Mouse (Mus musculus): ENCODE data around the gene Nptx2.

The Nptx2 gene

DNA sequence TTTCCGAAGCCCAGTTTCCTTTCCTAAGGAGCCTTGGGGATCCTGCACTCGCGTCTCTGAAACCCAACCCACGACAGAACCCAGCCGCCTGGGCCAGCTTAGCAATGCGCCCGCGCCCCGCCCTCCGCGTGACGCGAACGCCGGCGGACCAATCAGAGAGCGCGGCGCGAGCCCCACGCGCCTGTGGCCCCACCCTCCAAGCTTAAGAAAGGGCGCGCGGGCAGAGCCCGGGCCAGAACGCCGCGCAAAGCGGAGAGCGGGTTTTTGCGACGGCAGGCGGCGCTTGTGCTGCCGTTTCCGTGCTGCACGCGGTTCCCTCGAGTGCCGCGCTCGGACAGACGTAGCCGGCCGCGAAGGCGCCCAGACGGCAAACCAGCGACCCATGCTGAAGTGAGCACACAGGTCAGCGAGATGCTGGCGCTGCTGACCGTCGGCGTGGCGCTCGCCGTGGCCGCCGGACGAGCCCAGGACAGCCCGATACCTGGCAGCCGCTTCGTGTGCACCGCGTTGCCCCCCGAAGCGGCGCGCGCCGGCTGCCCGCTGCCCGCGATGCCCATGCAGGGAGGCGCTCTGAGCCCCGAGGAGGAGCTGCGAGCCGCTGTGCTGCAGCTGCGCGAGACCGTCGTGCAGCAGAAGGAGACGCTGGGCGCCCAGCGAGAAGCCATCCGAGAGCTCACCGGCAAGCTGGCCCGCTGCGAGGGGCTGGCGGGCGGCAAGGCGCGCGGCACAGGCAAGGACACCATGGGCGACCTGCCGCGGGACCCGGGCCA, at the start of gene Nptx2:
Gene Nptx2 (plus strand): TSS at position 250 of the 770 bp plus-strand sequence.
- peak; percentile 85 for DNase-seq

DNA sequence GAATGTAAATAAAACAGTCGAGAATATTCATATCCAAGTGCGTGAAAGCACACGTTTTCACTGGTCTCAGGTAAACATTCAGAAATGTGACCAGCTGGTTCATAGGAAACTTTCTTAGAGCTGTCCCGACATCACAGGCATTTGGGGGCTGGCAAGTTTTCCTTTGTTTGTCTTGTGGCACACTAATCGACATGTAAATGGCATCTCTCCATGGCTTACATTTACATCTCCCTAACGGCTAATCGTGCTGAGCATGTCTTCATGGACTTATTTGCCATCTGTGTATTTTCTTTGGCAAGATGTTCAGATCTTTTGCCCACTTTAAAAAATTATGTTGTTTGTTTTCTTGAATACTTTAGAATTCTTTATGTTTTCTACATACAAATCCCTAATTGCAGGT, 49.2 kb upstream of the Nptx2 start:
- no peak for DNase-seq

DNA sequence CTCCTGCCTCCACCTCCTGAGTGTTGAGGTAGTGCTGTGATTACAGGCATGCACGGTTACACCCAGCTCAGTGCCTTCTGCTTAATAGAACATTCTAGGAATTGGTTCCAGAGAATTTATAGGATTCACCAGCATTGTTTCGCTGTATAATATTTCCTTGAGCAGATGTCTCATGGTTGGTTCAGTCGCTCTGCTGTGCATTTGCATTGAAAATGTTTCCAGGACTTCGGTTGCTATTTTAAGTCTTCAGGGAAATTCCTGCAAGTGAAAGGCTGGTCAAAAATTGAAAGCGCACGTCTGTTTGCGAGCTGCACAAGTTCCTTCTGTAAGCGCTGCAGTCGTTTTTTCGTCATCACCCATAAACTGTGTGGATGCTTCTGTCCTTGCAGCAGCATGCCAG, 41.5 kb upstream of the Nptx2 start:
- DNase-seq: no peak

DNA sequence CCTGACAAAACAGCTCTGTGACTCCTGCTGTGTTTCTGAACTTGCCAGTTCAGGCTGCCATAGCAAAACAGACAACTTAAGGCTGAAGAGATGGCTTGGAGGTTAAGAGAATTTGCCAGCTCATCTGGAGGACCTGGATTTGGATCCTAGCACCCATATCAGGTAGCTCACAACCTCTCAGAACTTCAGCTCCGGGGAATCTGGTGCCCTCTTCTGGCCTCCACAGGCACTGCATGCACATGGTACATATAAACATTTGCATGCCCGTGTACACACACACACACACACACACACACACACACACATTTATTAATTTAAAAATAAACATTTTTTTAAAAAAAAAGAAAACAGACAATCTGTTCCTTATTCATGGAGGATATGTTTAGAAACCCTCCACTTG, 40.0 kb upstream of the Nptx2 start:
- no peak for DNase-seq

DNA sequence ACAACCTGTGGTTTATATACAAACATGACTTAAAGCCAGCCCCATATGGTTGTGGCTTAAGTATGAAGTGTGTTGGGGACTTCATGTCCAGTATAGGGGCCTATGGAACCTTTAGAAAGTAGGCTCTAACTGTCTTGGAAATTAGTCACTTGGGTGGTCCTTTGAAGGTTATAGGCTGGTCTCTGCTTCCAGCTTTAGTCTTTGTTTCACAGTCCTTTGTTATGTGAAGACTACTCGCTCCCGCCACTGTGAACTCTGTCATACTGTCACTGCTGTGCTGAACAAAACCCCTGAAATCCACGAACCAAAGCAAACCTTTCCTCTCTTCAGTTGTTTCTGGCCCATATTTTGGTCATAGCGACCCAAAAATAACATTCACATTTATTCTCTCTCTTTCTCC, 39.5 kb upstream of the Nptx2 start:
- DNase-seq: no peak

DNA sequence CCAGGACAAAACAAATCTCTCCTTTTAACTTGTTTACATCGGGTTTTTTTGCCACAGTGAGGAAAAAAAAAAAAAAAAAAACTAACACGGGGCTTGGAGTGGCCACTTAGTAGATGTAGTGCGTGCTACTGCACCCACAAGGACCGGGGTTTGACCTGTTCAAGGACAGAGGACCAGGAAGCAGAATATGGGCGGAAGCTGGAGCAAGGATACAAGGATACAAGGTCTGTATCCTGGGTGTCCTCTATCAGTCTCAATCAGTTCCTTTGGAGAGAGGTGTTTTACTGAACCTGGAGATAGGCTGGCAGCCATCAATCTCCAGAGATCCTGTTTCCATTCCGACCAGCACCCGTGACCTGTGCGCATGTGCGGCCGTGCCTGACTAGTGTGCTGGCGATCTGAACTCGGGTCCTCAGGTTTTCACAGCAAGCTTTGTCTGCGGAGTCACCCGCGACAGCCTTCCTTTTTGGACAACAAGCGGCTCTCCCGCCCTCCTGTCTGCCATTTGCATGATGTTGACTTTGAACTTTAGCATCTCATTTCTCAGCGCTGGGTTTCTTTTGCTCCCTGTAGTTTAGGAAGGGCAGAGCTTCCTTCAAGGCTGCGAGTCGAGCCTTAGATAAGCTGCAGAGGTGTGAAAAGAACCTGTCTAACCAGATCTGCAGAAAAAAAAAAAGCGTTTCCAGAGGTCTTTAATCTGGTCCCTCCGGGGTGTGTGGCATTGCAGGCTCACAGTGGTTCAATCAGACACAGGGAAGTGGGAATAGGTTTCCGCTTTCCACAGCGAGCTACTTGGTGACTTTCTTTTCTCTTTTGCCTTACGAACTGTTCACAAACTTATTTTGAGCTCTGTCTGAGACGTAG, 38.8 kb upstream of the Nptx2 start:
- DNase-seq: no peak

DNA sequence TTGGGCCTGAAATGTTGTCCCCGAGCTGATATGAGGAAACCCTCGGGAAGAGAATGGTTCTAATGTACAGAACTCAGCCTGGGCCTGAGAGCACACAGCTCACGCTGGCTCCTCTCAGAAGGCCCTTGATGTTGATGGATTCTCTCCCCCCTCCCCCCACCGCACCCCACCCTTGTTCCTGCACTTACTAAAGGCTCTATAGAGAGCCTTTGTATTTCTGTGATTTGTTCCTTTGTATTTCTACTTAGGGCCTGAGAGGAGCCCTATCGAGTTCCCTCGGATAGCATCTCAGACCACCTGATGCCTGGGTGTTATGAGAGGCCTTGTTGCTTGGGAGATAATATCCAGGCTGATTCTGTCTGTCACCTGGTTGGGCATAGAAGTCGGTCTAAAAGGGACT, 36.3 kb upstream of the Nptx2 start:
- DNase-seq: no peak

DNA sequence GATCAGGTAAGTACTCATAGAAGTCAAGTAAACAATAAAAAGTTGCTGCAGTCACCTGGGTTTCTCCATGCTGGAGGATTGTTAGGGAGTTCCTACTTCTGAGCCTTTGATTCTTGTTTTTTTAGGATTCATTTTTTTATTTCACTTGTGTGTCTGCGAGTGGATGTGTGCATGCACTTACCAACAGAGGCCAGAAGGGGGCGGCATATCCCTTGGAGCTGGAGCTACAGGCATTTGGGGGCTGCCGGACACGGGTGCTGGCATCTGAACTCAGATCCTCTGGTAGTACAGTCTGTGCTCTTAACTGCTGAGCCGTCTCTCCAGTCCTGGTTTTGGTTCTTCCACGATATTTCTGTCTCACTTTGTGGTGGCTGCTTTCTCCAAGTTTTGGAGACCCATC, 31.0 kb upstream of the Nptx2 start:
- no peak for DNase-seq

DNA sequence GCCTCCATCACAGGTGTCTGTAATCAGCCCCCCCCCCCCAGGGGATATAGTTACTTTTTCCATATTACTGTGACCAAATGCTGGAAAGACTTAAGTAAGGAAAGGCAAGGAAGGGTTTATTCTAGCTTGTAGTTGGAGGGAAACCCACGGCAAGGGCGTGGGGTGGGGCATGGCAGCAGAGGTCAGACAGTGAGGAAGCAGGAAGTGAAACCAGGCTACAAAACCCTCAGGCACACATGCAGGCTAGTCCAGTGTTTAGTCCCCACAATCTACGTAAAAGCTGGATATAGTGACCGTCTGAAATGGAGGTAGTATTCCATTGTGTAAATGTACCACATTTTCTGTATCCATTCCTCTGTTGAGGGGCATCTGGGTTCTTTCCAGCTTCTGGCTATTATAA, 30.5 kb upstream of the Nptx2 start:
- no peak for DNase-seq

DNA sequence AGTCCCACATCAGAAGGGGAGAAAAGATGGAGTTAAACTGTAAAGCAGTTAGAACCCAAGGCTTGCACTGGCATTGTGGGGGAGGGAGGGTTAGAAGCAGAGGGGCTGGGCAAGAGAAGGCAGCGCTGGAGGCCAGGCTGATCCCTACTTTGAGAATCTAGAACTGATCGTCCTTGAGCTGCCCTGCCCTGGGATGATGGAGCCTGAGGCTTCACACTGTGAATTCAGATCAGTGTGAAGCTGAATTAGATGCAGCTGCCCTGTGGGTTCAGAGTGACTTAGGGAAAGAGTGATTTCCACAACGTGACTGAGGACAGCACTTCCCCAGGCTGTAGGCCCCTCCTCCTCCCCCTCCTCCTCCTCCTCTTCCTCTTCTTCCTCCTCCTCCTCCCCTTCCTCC, 25.6 kb upstream of the Nptx2 start:
- no peak for DNase-seq

DNA sequence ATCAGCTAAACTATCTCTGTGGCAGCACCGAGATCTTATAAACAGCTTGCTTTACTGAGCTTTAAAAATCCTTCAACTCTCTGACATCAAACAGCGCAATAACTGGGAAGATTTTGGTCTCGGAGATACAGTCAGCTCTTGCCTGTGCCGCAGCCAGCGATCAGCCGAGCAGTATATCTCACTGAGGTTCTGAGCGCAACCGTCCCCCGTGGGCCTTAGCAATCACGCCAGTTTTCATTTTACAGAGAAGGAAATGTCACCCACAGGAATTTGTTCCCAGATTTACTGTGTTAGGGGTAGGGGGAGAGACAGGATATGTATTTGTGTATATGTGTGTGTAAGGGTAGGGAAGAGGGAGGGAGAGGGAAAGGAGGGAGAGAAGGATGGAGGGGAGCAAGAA, 20.9 kb upstream of the Nptx2 start:
- DNase-seq: no peak

DNA sequence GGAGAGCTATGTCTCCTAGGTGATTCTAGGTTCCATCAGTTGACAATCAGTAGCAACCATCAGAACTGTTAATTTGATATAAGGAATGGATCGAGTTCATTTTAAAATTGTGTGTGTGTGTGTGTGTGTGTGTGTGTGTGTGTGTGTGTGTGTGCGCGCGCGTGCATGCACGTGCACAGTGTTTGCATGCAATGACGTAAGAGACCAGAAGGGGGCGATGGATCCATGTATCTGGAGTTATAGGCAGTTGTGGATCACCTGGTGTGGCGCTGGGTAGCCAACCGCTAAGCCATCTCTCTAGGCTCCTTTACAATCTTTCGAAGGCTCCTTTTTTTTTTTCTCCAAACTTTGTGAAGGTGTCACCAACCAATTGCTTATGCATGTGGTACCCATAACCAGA, 16.6 kb upstream of the Nptx2 start:
- DNase-seq: no peak

DNA sequence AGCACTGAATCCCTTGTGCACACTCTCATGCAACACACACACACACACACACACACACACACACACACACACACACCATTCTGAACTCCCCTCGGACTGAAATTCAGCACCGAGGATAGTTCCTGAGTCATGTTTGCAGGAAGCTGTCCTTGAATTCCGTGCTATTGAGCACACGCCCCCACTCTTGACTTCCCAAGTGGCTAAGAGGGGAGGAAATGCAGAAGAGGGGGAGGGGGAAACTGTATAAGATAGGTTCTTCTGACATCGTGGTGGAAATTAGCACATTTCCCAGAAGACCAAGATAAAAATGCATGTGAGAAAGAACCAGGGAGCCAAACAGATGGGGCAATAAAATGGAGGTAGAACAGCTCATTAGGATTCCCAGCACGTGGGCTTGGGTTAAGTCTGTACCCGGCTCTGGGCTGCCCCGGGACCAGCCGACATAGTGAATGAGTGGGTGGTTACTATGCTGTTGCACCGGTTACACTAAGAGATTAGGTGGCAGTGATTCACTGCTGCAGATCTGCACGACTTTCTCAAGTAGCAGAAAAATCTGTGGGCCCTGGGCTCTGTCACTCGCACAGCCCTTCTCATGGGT, 2.9 kb upstream of the Nptx2 start:
- DNase-seq: peak; percentile 8

DNA sequence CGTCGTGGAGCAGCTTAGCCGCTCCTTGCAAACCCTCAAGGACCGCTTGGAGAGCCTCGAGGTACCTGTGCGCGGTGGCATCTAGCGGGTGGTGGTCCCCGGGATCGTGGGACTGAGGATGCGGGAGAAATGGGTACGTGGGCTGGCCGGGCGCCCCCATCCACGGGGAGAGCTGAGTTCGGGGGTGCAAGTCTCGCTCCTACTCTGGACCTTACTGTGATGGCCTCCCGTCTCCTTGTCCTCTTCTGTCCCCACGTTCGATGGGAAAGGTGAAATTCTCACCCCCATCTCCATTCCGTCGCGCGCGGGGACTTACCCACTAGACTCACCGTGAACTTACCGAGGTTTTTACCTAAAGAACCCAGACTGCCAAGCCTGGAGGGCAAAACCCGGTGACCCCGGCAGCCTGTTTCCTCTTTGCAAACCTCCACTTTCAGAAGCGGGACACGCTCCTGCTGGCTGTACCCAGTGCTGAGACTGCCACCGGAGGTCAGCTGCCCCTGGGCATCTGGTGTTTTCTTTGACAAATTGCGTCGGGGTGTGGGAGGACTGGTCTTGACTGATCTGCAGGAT, 807 bp downstream of the Nptx2 start:
- DNase-seq: no peak

DNA sequence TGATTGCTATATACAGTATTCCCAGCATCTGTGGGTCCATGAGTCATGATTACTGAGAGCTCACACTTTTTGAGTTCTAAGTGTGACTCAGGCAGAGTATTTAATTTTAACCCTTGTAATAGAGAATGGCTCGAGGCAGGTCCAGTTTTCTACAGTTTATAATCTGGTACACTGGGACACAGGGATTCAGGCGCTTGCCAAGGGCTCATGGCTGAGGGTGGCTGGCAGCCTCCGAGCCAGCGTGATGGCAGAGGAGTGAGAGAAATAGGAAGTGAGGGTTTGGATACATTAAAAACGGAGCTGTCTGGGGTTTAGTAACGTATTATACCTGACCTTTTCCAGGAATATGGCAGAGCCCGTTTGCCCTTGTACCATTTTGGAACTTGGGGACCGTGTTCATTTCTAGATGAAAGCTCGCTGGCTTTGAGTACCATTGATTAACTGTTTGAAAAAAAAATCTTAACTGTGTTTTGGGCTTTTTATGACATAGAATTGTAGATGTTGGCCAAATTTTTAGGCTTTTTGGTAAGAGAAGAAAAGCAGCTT, 1.7 kb downstream of the Nptx2 start:
- no peak for DNase-seq

DNA sequence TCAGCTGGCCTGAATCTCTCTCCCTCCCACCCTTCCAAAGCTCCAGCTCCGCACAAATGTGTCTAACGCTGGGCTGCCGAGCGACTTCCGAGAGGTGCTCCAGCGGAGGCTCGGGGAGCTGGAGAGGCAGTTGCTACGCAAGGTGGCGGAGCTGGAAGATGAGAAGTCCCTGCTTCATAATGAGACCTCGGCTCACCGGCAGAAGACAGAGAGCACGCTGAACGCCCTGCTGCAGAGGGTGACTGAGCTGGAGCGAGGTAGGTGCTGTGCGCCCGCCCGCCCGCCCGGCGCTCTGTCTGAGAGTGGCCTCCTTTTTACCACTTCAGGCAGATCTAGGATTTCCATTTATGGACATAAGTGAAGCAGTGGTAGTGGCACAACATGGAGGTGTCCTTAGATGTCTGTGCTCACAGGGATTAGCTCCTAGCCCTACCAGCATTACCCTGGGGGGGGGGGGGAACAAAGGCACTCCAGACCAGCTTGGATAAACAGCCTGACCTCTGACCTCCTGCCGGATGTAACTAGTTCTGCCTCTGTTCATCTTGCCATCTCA, 2.5 kb downstream of the Nptx2 start:
- DNase-seq: no peak

DNA sequence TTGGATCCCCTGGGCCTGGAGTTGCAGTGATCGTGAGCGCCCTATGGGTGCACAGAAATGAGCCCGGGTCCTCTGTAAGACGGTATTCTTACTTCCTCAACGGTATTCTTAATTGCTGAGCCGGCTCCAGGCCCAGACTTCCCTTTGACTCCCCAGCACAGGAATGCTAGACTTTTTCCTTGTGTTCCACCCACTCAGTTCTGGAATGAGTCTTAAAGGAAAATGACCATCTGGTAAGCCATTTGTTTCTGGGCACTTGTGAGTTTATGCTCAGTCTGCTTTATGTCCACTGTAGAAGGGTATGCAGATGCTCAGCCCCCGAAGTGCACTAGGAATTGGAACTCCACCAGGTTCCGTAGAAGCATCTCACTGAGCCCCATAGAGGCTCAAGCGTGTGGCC, 4.3 kb downstream of the Nptx2 start:
- no peak for DNase-seq

DNA sequence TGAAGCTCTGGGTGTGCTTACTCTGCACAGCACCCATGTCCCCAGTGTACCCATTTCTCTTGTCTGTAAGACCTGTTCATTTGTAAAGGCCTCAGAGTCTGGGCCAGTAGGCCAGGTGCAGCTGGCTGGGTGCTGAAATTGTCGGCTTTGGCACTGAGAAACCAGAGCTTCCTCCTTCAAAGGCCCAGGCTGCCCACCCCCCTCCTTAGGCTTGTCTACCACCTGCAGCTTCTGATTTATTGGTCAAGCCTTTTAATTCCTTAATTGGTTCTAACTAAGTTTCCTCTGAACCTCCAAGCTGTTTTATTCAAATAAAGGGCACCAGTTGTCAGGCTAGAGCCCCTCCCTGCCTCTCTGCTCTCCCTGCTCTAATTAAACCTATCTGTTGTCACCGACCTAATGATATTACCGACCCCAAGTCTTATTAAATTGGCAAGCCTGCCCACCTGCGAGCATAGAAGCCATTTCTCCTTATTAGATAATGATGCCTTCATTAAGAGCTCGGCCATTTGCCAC, 5.0 kb downstream of the Nptx2 start:
- DNase-seq: no peak

DNA sequence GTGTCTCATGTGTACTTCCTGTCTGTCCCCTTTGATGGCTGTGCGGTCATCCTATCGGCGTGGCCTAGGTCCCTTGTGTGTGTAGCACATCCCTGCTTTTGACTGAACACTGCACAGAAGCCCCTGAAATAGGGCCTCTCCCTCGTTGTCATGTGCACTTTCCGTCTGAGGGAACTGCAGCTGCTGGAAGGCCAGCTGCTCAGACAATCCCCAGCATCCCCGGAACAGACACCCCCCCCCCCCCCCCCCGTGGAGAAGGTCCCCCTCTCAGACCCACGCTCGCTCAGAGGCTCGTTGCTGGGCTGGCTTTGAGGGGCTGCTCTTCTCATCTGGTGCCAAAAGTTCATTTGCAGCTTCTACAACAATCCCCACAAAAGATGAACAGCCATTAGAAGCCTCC, 11.0 kb downstream of the Nptx2 start:
- no peak for DNase-seq

DNA sequence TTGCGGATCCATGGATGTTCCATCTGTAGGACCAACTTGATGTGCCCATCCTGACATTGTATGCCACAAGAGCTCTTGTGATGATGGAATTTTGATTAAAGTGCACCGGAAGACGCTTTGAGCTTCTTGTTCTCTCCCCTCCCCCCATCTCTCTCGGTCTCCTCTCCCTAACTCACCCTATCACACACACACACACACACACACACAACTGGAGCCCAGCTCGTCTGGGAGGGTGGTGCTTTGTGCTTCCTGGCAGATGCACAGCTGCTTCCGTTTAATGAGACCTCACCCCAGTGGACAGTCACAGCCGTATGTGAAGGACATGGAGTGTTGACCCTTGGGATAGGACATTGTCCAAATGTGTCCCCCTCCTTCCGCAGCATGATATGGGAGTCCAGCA, 11.7 kb downstream of the Nptx2 start:
- DNase-seq: no peak

DNA sequence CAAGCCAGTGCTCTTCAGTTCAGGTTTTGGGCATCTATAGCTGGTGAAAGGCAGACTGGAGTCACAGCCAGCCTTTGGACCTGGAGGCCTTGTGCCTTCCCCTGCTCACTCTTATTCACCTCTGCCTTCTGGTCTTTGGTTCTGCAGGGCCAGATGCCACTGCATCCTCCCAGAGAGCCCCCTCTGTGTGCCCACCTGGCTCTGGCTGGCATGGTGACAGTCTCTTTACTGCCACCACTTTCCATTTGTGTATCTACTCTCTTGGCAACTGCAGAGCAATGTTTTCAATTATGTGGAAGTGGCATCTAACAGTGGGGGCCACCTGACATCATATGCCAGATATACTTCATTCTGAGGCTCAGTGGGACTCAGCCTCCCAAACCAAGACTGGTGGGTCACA, 12.8 kb downstream of the Nptx2 start:
- DNase-seq: no peak

DNA sequence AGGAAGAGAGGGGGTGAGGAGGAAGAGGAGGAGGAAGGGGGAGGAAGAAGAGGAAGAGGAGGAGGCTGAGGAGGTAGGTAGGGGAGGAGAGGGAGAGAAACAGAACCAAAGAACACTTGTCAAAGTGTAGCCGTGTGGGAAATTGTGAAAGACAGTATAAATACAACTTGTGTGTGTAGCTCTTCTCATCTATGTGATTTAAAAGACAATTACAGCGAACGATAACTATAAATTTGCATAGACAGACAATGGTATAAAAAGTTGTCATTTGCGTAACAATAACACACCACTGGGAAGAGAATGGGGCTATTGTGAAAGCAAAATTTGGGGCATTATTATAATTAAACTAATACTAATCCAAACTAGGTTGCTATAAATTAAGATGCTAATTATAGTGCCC, 20.0 kb downstream of the Nptx2 start:
- DNase-seq: no peak

DNA sequence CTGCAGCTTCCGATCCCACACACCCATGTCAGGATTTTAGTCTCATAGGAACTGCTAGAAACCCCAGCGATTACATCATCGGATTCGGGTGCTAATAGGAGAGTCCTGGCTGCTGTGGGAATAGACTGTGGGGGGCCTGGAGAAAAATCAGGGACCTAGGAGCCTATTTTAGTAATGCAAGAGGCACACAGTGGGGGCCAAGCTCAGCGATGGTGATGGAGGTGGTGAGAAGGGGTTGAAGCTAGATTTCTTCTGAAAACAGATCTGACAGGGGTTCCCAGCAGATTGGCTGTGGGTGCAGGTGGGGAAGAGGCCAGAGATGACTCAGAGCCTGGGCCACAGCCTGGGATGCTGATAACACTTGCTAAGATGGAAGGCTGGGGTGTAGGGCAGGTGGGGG, 39.4 kb downstream of the Nptx2 start:
- no peak for DNase-seq
